Mouse (Mus musculus) limb, embryonic 14.5 days (tissue): ENCODE data around the gene Il20. TPM values are rescaled to one million over a fixed set of nuclear protein-coding genes. Genes with fewer than 3 reads are reported as not detected.

ENCODE experiments used
- ATAC-seq: fragments of 200-750 bp; cut with Nextera tagmentation; 2 replicates; pipeline ENCODE4 v1.8.0; 2017; ENCODE audit warnings: low read depth, moderate number of reproducible peaks, moderate TSS enrichment; ENCODE audit not compliant: low FRiP score
- DNase-seq: peaks from one replicate; pipeline ENCODE4 v3.0.0-alpha.2; 2015; ENCODE audit warnings: low spot score
- H3K27ac ChIP-seq: fragments of 300-500 bp; sonication (generic); replicated peaks from 2 replicates; pipeline ENCODE4 v1.5.1; 2014; ENCODE audit warnings: low read depth, mild to moderate bottlenecking, low read length, moderate library complexity, mixed read lengths
- H3K27me3 ChIP-seq: fragments of 300-500 bp; sonication (generic); 2 replicates; pipeline ENCODE4 v1.6.1; 2014; ENCODE audit warnings: low read length, mixed read lengths; ENCODE audit not compliant: control insufficient read depth, insufficient read depth
- H3K36me3 ChIP-seq: fragments of 300-500 bp; sonication (generic); 2 replicates; pipeline ENCODE4 v1.6.1; 2014; ENCODE audit warnings: mild to moderate bottlenecking, low read length, moderate library complexity, mixed read lengths; ENCODE audit not compliant: control insufficient read depth, insufficient read depth
- H3K4me1 ChIP-seq: fragments of 300-500 bp; sonication (generic); 2 replicates; pipeline ENCODE4 v1.6.1; 2014; ENCODE audit warnings: antibody characterized with exemption, low read length, mixed read lengths; ENCODE audit not compliant: control insufficient read depth, insufficient read depth
- H3K4me2 ChIP-seq: fragments of 300-500 bp; sonication (generic); replicated peaks from 2 replicates; pipeline ENCODE4 v1.6.1; 2014; ENCODE audit warnings: low read depth, mild to moderate bottlenecking, low read length, moderate library complexity; ENCODE audit not compliant: severe bottlenecking
- H3K4me3 ChIP-seq: fragments of 300-500 bp; sonication (generic); replicated peaks from 2 replicates; pipeline ENCODE4 v1.5.1; 2014; ENCODE audit warnings: low read length
- H3K9ac ChIP-seq: fragments of 300-500 bp; sonication (generic); 2 replicates; pipeline ENCODE4 v1.6.1; 2014; ENCODE audit warnings: mild to moderate bottlenecking, low read depth, low read length, moderate library complexity; ENCODE audit not compliant: severe bottlenecking
- H3K9me3 ChIP-seq: fragments of 300-500 bp; sonication (generic); 2 replicates; pipeline ENCODE4 v1.6.1; 2016; ENCODE audit warnings: low read length; ENCODE audit not compliant: control insufficient read depth
- POLR2A ChIP-seq: fragments of 200-500 bp; IDR thresholded peaks from 2 replicates; pipeline ENCODE4 v1.8.0; 2012; ENCODE audit warnings: inconsistent platforms, mild to moderate bottlenecking, moderate library complexity, borderline replicate concordance; ENCODE audit not compliant: insufficient read depth, insufficient read length; ENCODE audit errors: extremely low read depth
- WGBS: fragments of 180-500 bp; shearing (Covaris S2); extraction: QIAGEN DNeasy Blood & Tissue Kit; methylation state at CpG from one replicate; pipeline ENCODE4 v1.1.7; 2014; 5-methylcytosine and 5-hydroxymethylcytosine counted together
- polyA plus RNA-seq, 2 experiments: library from polyadenylated mRNA; depleted of rRNA in 1 of 2; stranded (reverse) in 1 of 2; unstranded in 1 of 2; fragments of >200 nt; fragmentation: Nextera tagmentation in 1 of 2; extraction: Ambion mirVana in 1 of 2; gene quantifications; 2 replicates each; pipeline versions ENCODE4 v1.2.1 to v1.2.3; 2012 to 2014

The Il20 gene
- polyA plus RNA-seq, 2 experiments, result not detected

- H3K4me1 ChIP-seq, result peaks cover 3% of the 10 kb centered on the region; the same call in 1 of the 2 replicates
- no peak overlapping the region for H3K4me2 ChIP-seq
- no peak for TF ChIP-seq POLR2A
- no peak overlapping the region for H3K27ac ChIP-seq
- 81% methylated on average over 4 of the region's 4 CpGs for WGBS
- H3K9ac ChIP-seq, result no peak overlapping the region
- no peak for DNase-seq
- no peak for ATAC-seq
- no peak overlapping the region for H3K4me3 ChIP-seq
- no peaks in the 10 kb centered on the region for H3K36me3 ChIP-seq
- no peaks in the 10 kb centered on the region for H3K27me3 ChIP-seq
- H3K9me3 ChIP-seq, result no peaks in the 10 kb centered on the region
Measured at GRCm38 (mm10) chr1:130937170-130937569, 25.9 kb upstream of the Il20 start.

DNA sequence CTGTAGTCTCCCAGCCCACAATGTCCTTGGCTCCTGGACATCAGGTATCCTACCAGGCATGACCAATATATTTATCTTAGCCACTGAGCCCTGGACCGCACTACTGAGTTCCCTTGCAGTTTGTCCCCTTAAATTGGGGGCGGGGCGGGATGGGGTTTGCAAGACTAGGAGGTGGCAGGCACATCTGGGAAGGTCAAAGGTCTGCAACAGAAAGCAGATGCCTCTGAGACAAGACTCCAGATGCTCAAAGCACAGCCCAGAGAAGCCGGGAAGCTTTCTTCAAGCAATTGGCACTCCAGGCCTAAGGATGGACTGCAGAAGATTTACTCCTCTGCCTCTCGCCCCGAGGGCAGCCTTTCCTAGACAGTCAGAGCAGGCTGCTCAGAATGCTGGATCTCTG, 25.1 kb upstream of the Il20 start:
- Histone ChIP-seq H3K4me2 (no peak overlapping the region), H3K27me3 (no peaks in the 10 kb centered on the region), H3K9ac (no peak overlapping the region), H3K4me1 (no peaks in the 10 kb centered on the region), H3K4me3 (no peak overlapping the region), H3K9me3 (no peaks in the 10 kb centered on the region), H3K27ac (no peak overlapping the region), H3K36me3 (no peaks in the 10 kb centered on the region)
- WGBS, result 16% methylated on average over 6 of the region's 6 CpGs
- no peak for ATAC-seq
- no peak for TF ChIP-seq POLR2A
- DNase-seq, result no peak

DNA sequence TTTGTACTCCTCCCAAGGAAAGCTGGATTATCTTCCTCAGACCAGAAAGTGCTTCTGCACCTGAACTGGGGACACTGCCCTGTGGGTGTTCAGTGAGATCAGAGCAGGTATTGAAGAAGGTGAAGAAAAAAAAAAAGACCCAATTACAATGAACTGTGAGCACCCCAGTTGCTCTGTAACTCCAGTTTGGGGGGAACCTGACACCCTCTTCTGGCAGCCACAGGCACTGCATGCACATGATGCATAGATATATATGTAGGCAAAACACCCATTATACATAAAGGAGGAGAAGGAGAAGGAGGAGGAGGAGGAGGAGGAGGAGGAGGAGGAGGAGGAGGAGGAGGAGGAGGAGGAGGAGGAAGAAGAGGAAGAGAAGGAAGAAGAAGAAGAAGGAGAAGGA, 15.2 kb upstream of the Il20 start:
- H3K36me3 ChIP-seq, result no peaks in the 10 kb centered on the region
- ATAC-seq, result no peak
- no peak for TF ChIP-seq POLR2A

DNA sequence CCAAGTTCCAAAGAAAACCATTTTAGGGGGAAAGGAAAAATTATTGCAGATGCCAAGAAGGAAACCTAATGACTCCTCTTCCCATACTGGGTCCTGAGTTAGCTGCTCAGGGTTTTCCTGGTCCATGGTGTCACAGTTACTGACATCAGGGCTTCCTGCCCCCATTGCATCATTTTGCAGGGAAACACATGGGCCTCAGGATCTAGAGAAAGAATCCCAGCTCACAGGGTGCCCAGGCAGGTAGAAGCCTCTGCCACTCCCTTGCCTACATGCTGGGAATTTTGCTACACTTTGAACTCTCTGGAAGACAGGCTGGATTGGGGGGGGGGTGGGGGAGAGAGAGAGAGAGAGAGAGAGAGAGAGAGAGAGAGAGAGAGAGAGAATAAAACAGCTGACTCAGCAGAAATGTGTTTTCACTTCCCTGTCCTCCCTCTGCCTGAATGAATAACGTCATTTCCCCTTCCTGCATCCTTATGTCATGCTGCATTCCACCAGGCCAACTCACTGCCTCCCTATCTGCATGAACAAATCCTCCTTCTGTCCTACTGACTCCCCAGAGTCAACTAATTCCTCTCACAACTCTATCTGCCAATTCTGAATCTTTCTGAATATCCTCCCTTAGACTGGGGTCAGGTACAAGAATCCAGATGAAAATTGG, 7.2 kb upstream of the Il20 start:
- Histone ChIP-seq H3K27me3 (no peaks in the 10 kb centered on the region), H3K4me2 (no peak overlapping the region), H3K4me1 (no peaks in the 10 kb centered on the region), H3K9me3 (no peaks in the 10 kb centered on the region), H3K4me3 (no peak overlapping the region), H3K36me3 (no peaks in the 10 kb centered on the region), H3K27ac (no peak overlapping the region), H3K9ac (no peak overlapping the region)
- TF ChIP-seq POLR2A, result no peak
- WGBS, result 25% methylated on average over 1 of the region's 1 CpGs
- ATAC-seq (no peak), DNase-seq (no peak)

More for the DNA sequence above, 15.2 kb upstream of the Il20 start:
- Histone ChIP-seq H3K4me1 (no peaks in the 10 kb centered on the region), H3K4me2 (no peak overlapping the region), H3K9me3 (no peaks in the 10 kb centered on the region), H3K9ac (no peak overlapping the region), H3K27ac (no peak overlapping the region), H3K27me3 (no peaks in the 10 kb centered on the region), H3K4me3 (no peak overlapping the region)
- DNase-seq, result no peak

- TF ChIP-seq POLR2A, result no peak
- Histone ChIP-seq H3K4me2 (no peak overlapping the region), H3K27ac (no peak overlapping the region), H3K9ac (no peak overlapping the region), H3K27me3 (no peaks in the 10 kb centered on the region), H3K4me3 (no peak overlapping the region), H3K4me1 (no peaks in the 10 kb centered on the region), H3K36me3 (no peaks in the 10 kb centered on the region), H3K9me3 (no peaks in the 10 kb centered on the region)
- 86% methylated on average over 7 of the region's 7 CpGs for WGBS
- ATAC-seq, result no peak
- DNase-seq, result no peak
Measured at GRCm38 (mm10) chr1:130902505-130902904, 8.7 kb downstream of the Il20 start.
